Mouse (Mus musculus) Patski (cell line): Measurements from ENCODE around the gene Papln. TPM values are rescaled to one million over a fixed set of nuclear protein-coding genes. Genes with fewer than 3 reads are reported as not detected.

Experiments
- ATAC-seq: fragments of 100-300 bp; one replicate; pipeline ENCODE4 v1.8.0; 2021
- CTCF ChIA-PET: fragments of 350-600 bp; sonication (Branson Sonifier 250); formaldehyde crosslinking; loops from one replicate; lab custom pipeline; 2022; ENCODE audit warnings: inconsistent platforms; lab: Charles Lee
- POLR2A ChIA-PET: fragments of 350-600 bp; sonication (Branson Sonifier 250); formaldehyde crosslinking; loops from one replicate; lab custom pipeline; 2022; ENCODE audit warnings: antibody characterized with exemption, inconsistent platforms; lab: Charles Lee
- DNase-seq: peaks from one replicate; pipeline ENCODE4 v3.0.0-alpha.2; 2011; ENCODE audit warnings: low read depth, low spot score
- H3K27me3 ChIP-seq: fragments of 371-371 bp; one replicate; pipeline ENCODE4 v1.5.1; 2021
- CTCF ChIP-seq: fragments of 100-300 bp; IDR thresholded peaks from one replicate; pipeline ENCODE4 v1.5.1; 2021
- in situ Hi-C: fragments of 300-500 bp; cut with MboI; formaldehyde crosslinking; loops from 3 replicates; pipeline ENCODE4 v1.11.1; 2018; ENCODE audit warnings: low pct_unique_long_range_greater_than_20kb, mixed read lengths
- polyA plus RNA-seq: library from polyadenylated mRNA; unstranded; gene quantifications from one replicate; pipeline ENCODE4 v1.2.3, GENCODE M21; 2021

Gene Papln
- polyA plus RNA-seq, 1 experiment from 2014 or later, result 2.7 TPM

GRCm38 (mm10) chr12:83738651-83739050 is 24.8 kb upstream of the Papln start:
- CTCF ChIA-PET, result no interaction called here
- POLR2A ChIA-PET, result no interaction called here
- TF ChIP-seq CTCF, result no peak
- no peaks in the 10 kb centered on the region for H3K27me3 ChIP-seq
- DNase-seq (no peak), ATAC-seq (no peak)
- in situ Hi-C loops, result no loop called here

DNA sequence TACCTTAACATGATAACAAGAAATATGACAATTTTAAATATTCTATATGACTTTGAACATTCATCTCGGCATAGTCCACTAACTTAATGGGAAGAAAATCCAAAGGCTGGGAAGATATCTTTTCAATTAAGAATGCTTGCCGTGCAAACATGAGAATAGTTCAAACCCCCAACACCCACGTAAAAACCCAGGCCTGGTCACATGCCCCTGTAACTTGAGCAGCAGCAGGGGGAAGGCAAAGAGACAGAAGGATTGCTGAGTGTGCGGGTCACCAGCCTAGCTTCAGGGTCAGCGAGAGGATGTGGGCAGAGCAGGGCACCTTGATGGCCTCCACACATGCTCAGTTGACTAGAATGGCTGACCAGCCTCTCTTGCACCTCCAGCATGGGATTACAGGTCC is 21.7 kb upstream of the Papln start:
- no peak for ATAC-seq
- POLR2A ChIA-PET, result no interaction called here
- TF ChIP-seq CTCF, result no peak
- H3K27me3 ChIP-seq, result no peaks in the 10 kb centered on the region
- in situ Hi-C loops, result no loop called here
- CTCF ChIA-PET, result interaction anchor here (1.2 kb wide), 1 partner anchor 25 kb away, joined by 3 read pairs; no protein-coding TSS in a partner anchor
- DNase-seq, result no peak

- TF ChIP-seq CTCF, result no peak
- ATAC-seq, result no peak
- CTCF ChIA-PET, result interaction anchor here (1.2 kb wide), 1 partner anchor 24 kb away, joined by 3 read pairs; no protein-coding TSS in a partner anchor
- in situ Hi-C loops, result no loop called here
- no peak for DNase-seq
- POLR2A ChIA-PET, result interaction anchor here (0.6 kb wide), 1 partner anchor 1385 kb away, joined by 3 read pairs; no protein-coding TSS in a partner anchor
- no peaks in the 10 kb centered on the region for H3K27me3 ChIP-seq
These were observed 20.6 kb upstream of the Papln start for GRCm38 (mm10) chr12:83742834-83743233.

DNA sequence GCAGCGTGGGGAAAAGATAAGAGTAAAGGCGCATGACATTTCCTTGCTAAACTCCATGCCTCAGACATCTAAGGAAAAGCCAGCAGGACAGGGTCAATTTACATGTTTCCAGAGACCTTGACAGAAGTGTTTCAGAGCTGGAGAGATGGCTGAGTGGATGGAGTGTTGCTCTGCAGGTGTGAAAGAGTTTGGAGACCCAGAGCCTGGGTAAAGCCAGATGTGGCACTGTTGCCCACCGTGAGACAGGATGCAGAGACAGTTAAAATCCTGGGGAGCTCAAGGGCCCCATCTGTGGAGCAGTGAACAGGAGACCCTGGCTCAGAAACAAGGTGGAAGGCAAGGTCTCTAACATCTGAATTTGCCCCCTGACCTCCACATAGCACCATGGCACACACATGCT is 19.7 kb upstream of the Papln start:
- ChIA-PET POLR2A (no interaction called here), CTCF (no interaction called here)
- H3K27me3 ChIP-seq, result no peaks in the 10 kb centered on the region
- in situ Hi-C loops, result no loop called here
- no peak for DNase-seq
- no peak for TF ChIP-seq CTCF
- no peak for ATAC-seq

- ATAC-seq, result no peak
- no peaks in the 10 kb centered on the region for H3K27me3 ChIP-seq
- DNase-seq, result no peak
- ChIA-PET CTCF (no interaction called here), POLR2A (no interaction called here)
- TF ChIP-seq CTCF, result no peak
- in situ Hi-C loops, result no loop called here
These were observed 14.2 kb upstream of the Papln start for GRCm38 (mm10) chr12:83749186-83749585.

GRCm38 (mm10) chr12:83752495-83752894 is 10.9 kb upstream of the Papln start:
- ATAC-seq (no peak), DNase-seq (no peak)
- no peak for TF ChIP-seq CTCF
- in situ Hi-C loops, result loop anchor here (25.0 kb wide), 1 partner anchor 640 kb away; no protein-coding TSS in a partner anchor
- no peaks in the 10 kb centered on the region for H3K27me3 ChIP-seq
- POLR2A ChIA-PET, result no interaction called here
- CTCF ChIA-PET, result no interaction called here

DNA sequence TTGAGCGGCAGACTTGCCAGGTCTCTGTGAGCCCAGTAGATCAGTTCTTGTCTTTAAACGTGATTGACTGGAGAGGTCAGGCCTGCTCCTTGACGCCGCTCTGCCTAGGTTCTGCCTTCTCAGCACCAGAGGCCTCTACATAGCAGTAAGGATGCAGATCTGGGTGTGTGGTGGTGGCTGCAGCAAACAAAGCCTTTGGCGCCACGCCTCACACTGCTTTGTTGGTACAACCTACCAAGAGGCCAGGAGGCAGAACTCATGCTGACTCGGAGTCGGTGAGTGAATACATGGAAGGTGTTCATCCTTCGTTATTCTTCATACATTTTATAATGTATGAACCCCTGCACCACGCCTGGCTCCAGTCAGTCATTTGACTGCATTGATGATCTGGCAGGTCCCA is 4.7 kb upstream of the Papln start:
- H3K27me3 ChIP-seq, result no peaks in the 10 kb centered on the region
- no peak for TF ChIP-seq CTCF
- in situ Hi-C loops, result loop anchor here (25.0 kb wide), 1 partner anchor 646 kb away; no protein-coding TSS in a partner anchor
- ChIA-PET CTCF (interaction anchor here (2.0 to 2.4 kb wide), 2 partner anchors 8 to 11 kb away, joined by 4 to 9 read pairs; no protein-coding TSS in a partner anchor), POLR2A (no interaction called here)
- ATAC-seq, result no peak
- no peak for DNase-seq

- H3K27me3 ChIP-seq, result no peaks in the 10 kb centered on the region
- CTCF ChIA-PET, result interaction anchor here (1.5 to 2.4 kb wide), 3 partner anchors 9 to 46 kb away, joined by 3 to 9 read pairs (median 4); no protein-coding TSS in a partner anchor
- TF ChIP-seq CTCF, result no peak
- no peak for DNase-seq
- in situ Hi-C loops, result loop anchor here (25.0 kb wide), 1 partner anchor 648 kb away; no protein-coding TSS in a partner anchor
- ATAC-seq, result no peak
- POLR2A ChIA-PET, result no interaction called here
These were observed 3.2 kb upstream of the Papln start for GRCm38 (mm10) chr12:83760201-83760600.

DNA sequence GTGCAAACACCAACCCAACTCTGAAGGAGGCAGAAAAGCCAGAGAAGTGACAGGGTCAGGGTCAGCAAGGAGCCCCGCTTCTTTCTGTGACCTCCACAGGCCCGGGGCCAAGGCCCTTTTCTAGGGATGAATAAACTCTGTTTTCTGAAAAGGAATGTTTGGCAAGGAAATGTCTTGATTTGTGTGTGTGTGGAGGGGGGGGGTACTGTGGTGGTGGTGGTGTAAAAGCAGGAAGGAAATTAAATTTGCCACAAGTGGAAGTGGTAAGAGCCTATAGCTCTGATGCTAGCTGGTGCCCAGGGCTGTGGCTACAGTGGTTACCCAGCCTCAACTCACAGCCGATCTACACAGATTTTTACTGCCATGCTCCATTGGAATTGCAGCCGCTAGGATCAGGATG is 728 bp upstream of the Papln start:
- no peak for ATAC-seq
- no peak for TF ChIP-seq CTCF
- DNase-seq, result no peak
- ChIA-PET POLR2A (interaction anchor here (1.0 kb wide), 1 partner anchor 80 kb away, joined by 3 read pairs; no protein-coding TSS in a partner anchor), CTCF (no interaction called here)
- in situ Hi-C loops, result loop anchor here (25.0 kb wide), 1 partner anchor 650 kb away; no protein-coding TSS in a partner anchor
- no peaks in the 10 kb centered on the region for H3K27me3 ChIP-seq

- ATAC-seq (no peak), DNase-seq (no peak)
- no peak for TF ChIP-seq CTCF
- POLR2A ChIA-PET, result interaction anchor here (0.5 kb wide), 1 partner anchor 148 kb away, joined by 3 read pairs; no protein-coding TSS in a partner anchor
- CTCF ChIA-PET, result interaction anchor here (1.3 kb wide), 1 partner anchor 29 kb away, joined by 4 read pairs; no protein-coding TSS in a partner anchor
- in situ Hi-C loops, result loop anchor here (25.0 kb wide), 1 partner anchor 652 kb away; no protein-coding TSS in a partner anchor
- H3K27me3 ChIP-seq, result no peaks in the 10 kb centered on the region
These were observed 571 bp downstream of the Papln start for GRCm38 (mm10) chr12:83764044-83764365.

DNA sequence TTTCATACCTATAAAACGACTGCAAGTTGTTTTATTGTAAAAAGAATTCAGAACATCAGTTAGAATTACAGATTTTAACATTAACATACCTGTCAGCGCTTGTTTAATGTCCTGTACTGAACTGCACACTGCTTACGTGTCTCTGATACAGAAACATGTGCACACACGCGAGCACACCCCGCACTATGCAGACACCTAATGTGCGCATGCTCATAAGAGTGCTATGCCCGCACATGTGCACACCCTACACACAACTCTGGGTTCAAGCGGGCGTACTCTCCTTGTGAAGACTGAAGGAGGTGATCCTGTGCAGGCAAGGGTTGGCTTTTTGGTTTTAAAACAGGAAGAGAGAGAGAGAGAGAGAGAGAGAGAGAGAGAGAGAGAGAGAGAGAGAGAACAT is 1.1 kb downstream of the Papln start:
- CTCF ChIA-PET, result interaction anchor here (1.3 kb wide), 1 partner anchor 28 kb away, joined by 4 read pairs; no protein-coding TSS in a partner anchor
- TF ChIP-seq CTCF, result no peak
- in situ Hi-C loops, result loop anchor here (25.0 kb wide), 1 partner anchor 652 kb away; no protein-coding TSS in a partner anchor

More for the DNA sequence above, 1.1 kb downstream of the Papln start:
- POLR2A ChIA-PET, result interaction anchor here (0.5 to 0.7 kb wide), 2 partner anchors 77 to 149 kb away, joined by 3 read pairs; partner anchors contain the start of gene Psen1
- DNase-seq (no peak), ATAC-seq (no peak)
- H3K27me3 ChIP-seq, result no peaks in the 10 kb centered on the region
